ENCODE assay signal across 8 mouse cellular contexts in the genomic region with DNA sequence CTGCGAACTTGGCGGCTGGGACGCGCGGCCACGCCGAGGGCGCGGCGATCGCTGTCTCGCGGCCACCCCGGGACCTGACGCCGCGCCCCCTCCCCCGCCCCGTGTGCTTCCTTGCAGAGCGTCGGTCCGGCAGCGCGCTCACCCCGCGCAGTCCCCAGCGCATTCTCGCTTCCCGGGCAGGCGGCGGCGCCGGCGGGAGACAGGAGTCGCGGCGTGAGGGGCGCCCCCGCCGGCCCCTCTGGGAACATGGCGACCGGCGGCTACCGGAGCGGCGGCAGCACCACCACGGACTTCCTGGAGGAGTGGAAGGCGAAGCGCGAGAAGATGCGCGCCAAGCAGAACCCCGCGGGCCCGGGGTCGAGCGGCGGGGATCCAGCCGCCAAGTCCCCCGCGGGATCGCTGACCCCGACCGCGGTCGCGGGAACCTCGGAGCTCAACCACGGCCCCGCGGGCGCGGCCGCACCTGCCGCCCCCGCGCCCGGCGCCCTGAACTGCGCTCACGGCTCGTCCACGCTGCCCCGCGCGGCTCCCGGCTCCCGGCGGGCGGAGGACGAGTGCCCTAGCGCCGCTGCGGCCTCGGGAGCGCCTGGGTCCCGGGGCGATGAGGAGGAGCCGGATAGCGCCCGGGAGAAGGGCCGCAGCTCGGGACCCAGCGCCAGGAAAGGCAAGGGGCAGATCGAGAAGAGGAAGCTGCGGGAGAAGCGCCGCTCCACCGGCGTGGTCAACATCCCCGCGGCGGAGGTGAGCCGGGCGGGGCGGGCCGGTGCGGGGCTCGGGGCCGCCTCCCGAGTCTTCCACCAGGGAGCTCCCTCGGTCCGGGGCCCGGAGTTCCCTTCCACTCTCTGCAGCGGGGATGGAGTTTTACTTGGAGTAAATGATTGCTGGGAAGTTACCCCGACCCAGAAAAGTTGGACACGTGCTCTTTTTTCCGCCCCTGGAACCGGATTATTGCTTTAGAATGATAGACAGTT. TPM values are rescaled to one million over a fixed set of nuclear protein-coding genes. Genes with fewer than 3 reads are reported as not detected.
DNase-seq lines count a peak whose midpoint lies in the region; ATAC-seq and TF ChIP-seq lines count a peak whose summit lies in the region.

No protein-coding gene starts in this region.

- H3K36me3 ChIP-seq in hindbrain, postnatal 0 days (ENCODE audit: insufficient read depth, low read length), result no peaks in the 10 kb centered on the region
- H3K36me3 ChIP-seq in limb, embryonic 13.5 days, result no peaks in the 10 kb centered on the region
- no peaks in the 10 kb centered on the region for H3K36me3 ChIP-seq in midbrain, embryonic 14.5 days (ENCODE audit: control insufficient read depth, insufficient read depth, low read length)

- peak; percentile 42 for TF ChIP-seq CTCF in left cerebral cortex, adult 2 months (IDR thresholded peaks at IDR 0.05)
- TF ChIP-seq CTCF in hindbrain, postnatal 0 days (IDR thresholded peaks at IDR 0.05; ENCODE audit: low read depth), result peak; percentile 18; the same call in 1 of the 2 replicates

- H3K4me1 ChIP-seq in hindbrain, postnatal 0 days (ENCODE audit: insufficient read depth, low read length), result no peaks in the 10 kb centered on the region
- peaks cover 7% of the 10 kb centered on the region; the same call in 1 of the 2 replicates for H3K4me1 ChIP-seq in limb, embryonic 13.5 days
- H3K4me1 ChIP-seq in midbrain, embryonic 14.5 days (ENCODE audit: control insufficient read depth, insufficient read depth, low read length), result 0 out of 2 replicates have a peak, but pooled peaks cover 4% of the 10 kb centered on the region

- H3K27ac ChIP-seq in left cerebral cortex, adult 2 months, result no peak overlapping the region
- H3K27ac ChIP-seq in hindbrain, postnatal 0 days, result peak overlapping the region; percentile 36; the same call in 1 of the 2 replicates
- no peak overlapping the region for H3K27ac ChIP-seq in limb, embryonic 13.5 days
- H3K27ac ChIP-seq in midbrain, embryonic 14.5 days (replicated peaks; ENCODE audit: low read depth, low read length), result peak overlapping the region; percentile 37; the same call in 1 of the 2 replicates

- no peaks in the 10 kb centered on the region for H3K9me3 ChIP-seq in hindbrain, postnatal 0 days (ENCODE audit: low read length)
- H3K9me3 ChIP-seq in limb, embryonic 13.5 days, result no peaks in the 10 kb centered on the region
- no peaks in the 10 kb centered on the region for H3K9me3 ChIP-seq in midbrain, embryonic 14.5 days (ENCODE audit: control insufficient read depth, low read length)

- 0 out of 2 replicates have a peak, but pooled peaks cover 4% of the 10 kb centered on the region for H3K27me3 ChIP-seq in hindbrain, postnatal 0 days (ENCODE audit: insufficient read depth, low read length)
- H3K27me3 ChIP-seq in limb, embryonic 13.5 days, result peaks cover 24% of the 10 kb centered on the region
- H3K27me3 ChIP-seq in midbrain, embryonic 14.5 days (ENCODE audit: control insufficient read depth, insufficient read depth, low read length), result peaks cover 13% of the 10 kb centered on the region; the same call in 1 of the 2 replicates

- intact Hi-C loops in left cerebral cortex, adult 2 months (cut with DNase I), result loop anchor here (10.0 kb wide), 1 partner anchor 112 kb away; no protein-coding TSS in a partner anchor

- H3K4me2 ChIP-seq in hindbrain, postnatal 0 days (ENCODE audit: low read depth, low read length), result peak overlapping the region; percentile 97
- H3K4me2 ChIP-seq in limb, embryonic 13.5 days (replicated peaks), result peak overlapping the region; percentile 94
- peak overlapping the region; percentile 98 for H3K4me2 ChIP-seq in midbrain, embryonic 14.5 days (ENCODE audit: low read length)

- DNase-seq in left cerebral cortex, adult 2 months (ENCODE audit: extremely low spot score in 1 of 2, low spot score in 2 of 2), result peak; percentile 21 to 28
- no peak for DNase-seq in left cerebral cortex, adult 9 months (ENCODE audit: low spot score in 2 of 2)
- peak; percentile 26 for DNase-seq in cerebellum, adult 9-11 months
- DNase-seq in gastrocnemius, postnatal 10 days, result peak; percentile 53
- peak; percentile 56 for DNase-seq in hindbrain, postnatal 0 days (ENCODE audit: low spot score)
- peak; percentile 74 for DNase-seq in midbrain, embryonic 14.5 days
- peak; percentile 50 for DNase-seq in testis, postnatal 14 days (ENCODE audit: low spot score)

- ATAC-seq in hindbrain, postnatal 0 days, result peak; percentile 65
- ATAC-seq in limb, embryonic 13.5 days (ENCODE audit: low FRiP score, low read depth), result peak; percentile 41
- ATAC-seq in midbrain, embryonic 14.5 days (ENCODE audit: low FRiP score, low TSS enrichment), result peak; percentile 70

- H3K4me3 ChIP-seq in left cerebral cortex, adult 2 months, result peak overlapping the region; percentile 61
- H3K4me3 ChIP-seq in hindbrain, postnatal 0 days (ENCODE audit: low read length), result peak overlapping the region; percentile 82
- H3K4me3 ChIP-seq in limb, embryonic 13.5 days, result peak overlapping the region; percentile 77
- H3K4me3 ChIP-seq in midbrain, embryonic 14.5 days (replicated peaks; ENCODE audit: low read depth, low read length), result peak overlapping the region; percentile 72

- peak overlapping the region; percentile 54 for H3K9ac ChIP-seq in hindbrain, postnatal 0 days (replicated peaks; ENCODE audit: low read length)
- peak overlapping the region; percentile 78 for H3K9ac ChIP-seq in limb, embryonic 13.5 days
- peak overlapping the region; percentile 56 for H3K9ac ChIP-seq in midbrain, embryonic 14.5 days (replicated peaks; ENCODE audit: low read length)

- WGBS in hindbrain, postnatal 0 days, result 3% methylated on average over 127 of the region's 129 CpGs
- WGBS in limb, embryonic 13.5 days, result under 1% methylated on average over 119 of the region's 129 CpGs
- under 1% methylated on average over 127 of the region's 129 CpGs for WGBS in midbrain, embryonic 14.5 days

RNA-seq across cellular contexts. Expression of gene Pawr, which starts 0.9 kb away (rescaled TPM):
- 1 to 10 TPM; 2.7 to 3.9 TPM for total RNA-seq in left cerebral cortex, adult 2 months (2021)
- total RNA-seq in gastrocnemius, postnatal 10 days (2021), result 1 to 10 TPM; 1.7 to 2.2 TPM
- 4.7 and 5.6 TPM in 2 replicates for total RNA-seq in hindbrain, postnatal 0 days (2014; rRNA removed)
- polyA plus RNA-seq in hindbrain, postnatal 0 days (2015; fragmentation: Nextera tagmentation; extraction: Ambion mirVana), result 3.0 and 3.5 TPM in 2 replicates
- 2.2 and 2.8 TPM in 2 replicates for polyA plus RNA-seq in limb, embryonic 13.5 days (2015; fragmentation: Nextera tagmentation; extraction: Ambion mirVana)
- 2.2 and 2.7 TPM in 2 replicates for polyA plus RNA-seq in midbrain, embryonic 14.5 days (2014; fragmentation: Nextera tagmentation; extraction: Ambion mirVana)

Comparison
In these comparisons a context has a peak if more than half of its experiments do, and no peak if none do; other contexts are left out.
1. DNase-seq: peak in left cerebral cortex, adult 2 months (2 of 2), cerebellum, adult 9-11 months (single experiment), gastrocnemius, postnatal 10 days (single experiment), hindbrain, postnatal 0 days (single experiment), midbrain, embryonic 14.5 days (single experiment) and testis, postnatal 14 days (single experiment); none in left cerebral cortex, adult 9 months (0 of 2).
2. H3K27ac ChIP-seq: peak in hindbrain, postnatal 0 days (single experiment) and midbrain, embryonic 14.5 days (single experiment); none in left cerebral cortex, adult 2 months (single experiment) and limb, embryonic 13.5 days (single experiment).
3. Peak in every context shown above with its lines, with median percentiles within 50 percentile points of each other: H3K4me3 ChIP-seq, ATAC-seq, H3K4me2 ChIP-seq and H3K9ac ChIP-seq.